Mouse (Mus musculus) liver, embryonic 12.5 days (tissue): ENCODE data around the gene Inka2. TPM values are rescaled to one million over a fixed set of nuclear protein-coding genes. Genes with fewer than 3 reads are reported as not detected.
"Not testable (repeated sequence)": the region's sequence is repeated elsewhere in the genome, so short reads cannot be mapped to it uniquely, and the experiment has no call there.

Experiments
- ATAC-seq: fragments of 200-750 bp; cut with Nextera tagmentation; 2 replicates; pipeline ENCODE4 v1.8.0; 2017; ENCODE audit warnings: moderate number of reproducible peaks, mild to moderate bottlenecking, moderate library complexity
- H3K27ac ChIP-seq: fragments of 300-500 bp; sonication (generic); 2 replicates; pipeline ENCODE4 v1.5.1; 2016; ENCODE audit warnings: mild to moderate bottlenecking
- H3K27me3 ChIP-seq: fragments of 300-500 bp; sonication (generic); replicated peaks from 2 replicates; pipeline ENCODE4 v1.6.1; 2016; ENCODE audit warnings: mild to moderate bottlenecking, moderate library complexity
- H3K36me3 ChIP-seq: fragments of 300-500 bp; sonication (generic); 2 replicates; pipeline ENCODE4 v1.6.1; 2016; ENCODE audit warnings: mild to moderate bottlenecking, moderate library complexity
- H3K4me1 ChIP-seq: fragments of 300-500 bp; sonication (generic); 2 replicates; pipeline ENCODE4 v1.6.1; 2016
- H3K4me2 ChIP-seq: fragments of 300-500 bp; sonication (generic); 2 replicates; pipeline ENCODE4 v1.6.1; 2016; ENCODE audit warnings: mild to moderate bottlenecking, moderate library complexity
- H3K4me3 ChIP-seq: fragments of 300-500 bp; sonication (generic); 2 replicates; pipeline ENCODE4 v1.5.1; 2016; ENCODE audit warnings: mild to moderate bottlenecking, moderate library complexity
- H3K9ac ChIP-seq: fragments of 300-500 bp; sonication (generic); 2 replicates; pipeline ENCODE4 v1.6.1; 2016; ENCODE audit warnings: mild to moderate bottlenecking, moderate library complexity
- H3K9me3 ChIP-seq: fragments of 300-500 bp; sonication (generic); replicated peaks from 2 replicates; pipeline ENCODE4 v1.6.1; 2016; ENCODE audit warnings: mild to moderate bottlenecking, moderate library complexity
- WGBS: fragments of 180-500 bp; shearing (Covaris S2); methylation state at CpG from one replicate; pipeline ENCODE4 v1.1.7; 2016; ENCODE audit not compliant: insufficient replicate concordance; 5-methylcytosine and 5-hydroxymethylcytosine counted together
- polyA plus RNA-seq: library from polyadenylated mRNA; unstranded; fragments of >200 nt; fragmentation: Nextera tagmentation; extraction: Ambion mirVana; gene quantifications from 2 replicates; pipeline ENCODE4 v1.2.1, GENCODE M21; 2016

The Inka2 gene
- polyA plus RNA-seq, 1 experiment from 2014 or later, result 0.37 TPM

- ATAC-seq, H3K36me3 ChIP-seq, H3K9me3 ChIP-seq: not testable (repeated sequence)
- Histone ChIP-seq H3K4me3 (peak overlapping the region; percentile 23; the same call in 1 of the 2 replicates), H3K27me3 (peaks cover 30% of the 10 kb centered on the region), H3K9ac (peak overlapping the region; percentile 62), H3K4me2 (peak overlapping the region; percentile 61), H3K4me1 (peaks cover 91% of the 10 kb centered on the region), H3K27ac (peak overlapping the region; percentile 88; the same call in 1 of the 2 replicates)
- 12% methylated on average over 1 of the region's 1 CpGs for WGBS
Observed at GRCm38 (mm10) chr3:105700786-105701185, 3.6 kb upstream of the Inka2 start.

DNA sequence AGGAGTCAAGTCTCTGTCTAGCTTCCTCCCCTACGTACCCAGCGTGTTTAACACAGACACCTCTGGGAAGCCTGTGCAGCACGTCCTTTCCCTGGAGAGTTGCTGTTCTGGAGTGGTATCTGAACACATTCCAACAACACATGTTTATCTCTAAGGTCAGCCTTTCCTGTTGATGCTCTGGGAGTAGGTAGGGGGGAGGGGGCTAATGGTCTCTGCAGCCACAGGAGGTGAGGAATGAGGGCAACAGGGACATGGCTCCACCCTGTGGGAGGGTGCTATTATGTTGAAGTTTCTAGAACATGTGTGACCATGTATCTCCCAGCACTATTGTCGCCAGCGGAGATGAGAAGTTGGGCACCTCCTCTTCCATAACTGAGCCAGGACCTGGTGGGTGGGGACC is 3.0 kb upstream of the Inka2 start:
- peak; percentile 30 for ATAC-seq
- Histone ChIP-seq H3K4me3 (peak overlapping the region; percentile 23), H3K27ac (peak overlapping the region; percentile 76), H3K36me3 (no peaks in the 10 kb centered on the region), H3K9me3 (no peaks in the 10 kb centered on the region), H3K4me2 (peak overlapping the region; percentile 61), H3K4me1 (peaks cover 87% of the 10 kb centered on the region), H3K27me3 (peaks cover 30% of the 10 kb centered on the region), H3K9ac (peak overlapping the region; percentile 62)
- 12% methylated on average over 5 of the region's 5 CpGs for WGBS

DNA sequence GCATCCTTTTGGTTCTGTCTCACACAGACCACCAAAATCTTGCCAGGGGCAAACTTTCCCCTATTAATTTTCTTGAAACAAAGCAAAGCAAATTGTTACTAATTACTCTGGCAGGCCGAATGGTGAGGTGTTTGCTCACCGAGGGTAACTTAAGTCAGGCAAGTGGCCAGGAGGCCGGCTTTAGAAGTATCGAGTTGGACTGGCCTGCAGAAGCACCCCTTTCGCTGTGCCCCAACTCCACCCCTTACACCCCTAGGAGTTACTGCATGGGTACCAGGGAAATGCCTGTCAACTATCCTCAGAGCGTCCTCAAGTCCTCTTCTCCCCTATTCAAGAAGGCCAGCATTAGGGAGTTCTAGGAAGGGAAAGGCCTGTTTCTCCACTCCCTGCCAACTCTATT is 828 bp upstream of the Inka2 start:
- H3K4me1 ChIP-seq, result peaks cover 72% of the 10 kb centered on the region

DNA sequence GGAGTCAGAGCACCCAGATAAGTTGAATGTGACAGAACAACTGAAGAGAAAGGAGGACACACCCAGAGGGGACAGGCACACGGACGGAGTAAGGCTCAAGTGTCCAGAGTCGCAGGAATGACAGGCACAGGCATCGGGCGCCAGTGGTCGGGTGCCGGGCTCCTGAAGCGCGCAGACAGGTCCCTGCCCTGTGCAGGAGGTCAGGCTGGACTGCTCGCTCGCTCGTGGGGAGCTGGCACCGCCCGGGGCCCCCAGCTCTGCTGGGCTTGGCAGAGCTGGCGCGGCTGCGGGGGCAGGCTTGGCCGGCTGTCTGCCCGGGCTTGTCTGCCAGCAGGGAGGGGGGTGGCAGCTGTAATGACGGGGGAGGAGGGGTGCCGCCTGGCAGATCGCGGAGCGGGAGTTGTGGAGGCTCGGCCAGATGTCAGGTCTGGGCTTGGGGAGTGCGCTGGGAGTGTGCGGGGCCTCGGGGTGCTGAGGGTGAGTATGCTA is 706 bp downstream of the Inka2 start:
- peak overlapping the region; percentile 65 for H3K4me3 ChIP-seq
- H3K9ac ChIP-seq, result peak overlapping the region; percentile 71
- peak overlapping the region; percentile 96 for H3K4me2 ChIP-seq
- no peaks in the 10 kb centered on the region for H3K36me3 ChIP-seq
- WGBS, result under 1% methylated on average over 28 of the region's 28 CpGs
- H3K27me3 ChIP-seq, result peaks cover 51% of the 10 kb centered on the region
- no peak overlapping the region for H3K27ac ChIP-seq
- peaks cover 57% of the 10 kb centered on the region for H3K4me1 ChIP-seq
- peak; percentile 38 for ATAC-seq
- H3K9me3 ChIP-seq, result no peaks in the 10 kb centered on the region

More for the DNA sequence above, 828 bp upstream of the Inka2 start:
- ATAC-seq, result no peak
- H3K4me2 ChIP-seq, result peak overlapping the region; percentile 96
- WGBS, result 60% methylated on average over 6 of the region's 6 CpGs
- H3K9me3 ChIP-seq, result no peaks in the 10 kb centered on the region
- H3K27ac ChIP-seq, result no peak overlapping the region
- no peaks in the 10 kb centered on the region for H3K36me3 ChIP-seq
- 0 out of 2 replicates have a peak overlapping the region, but pooled peaks have one; percentile 65 for H3K4me3 ChIP-seq
- peaks cover 39% of the 10 kb centered on the region for H3K27me3 ChIP-seq
- no peak overlapping the region for H3K9ac ChIP-seq

DNA sequence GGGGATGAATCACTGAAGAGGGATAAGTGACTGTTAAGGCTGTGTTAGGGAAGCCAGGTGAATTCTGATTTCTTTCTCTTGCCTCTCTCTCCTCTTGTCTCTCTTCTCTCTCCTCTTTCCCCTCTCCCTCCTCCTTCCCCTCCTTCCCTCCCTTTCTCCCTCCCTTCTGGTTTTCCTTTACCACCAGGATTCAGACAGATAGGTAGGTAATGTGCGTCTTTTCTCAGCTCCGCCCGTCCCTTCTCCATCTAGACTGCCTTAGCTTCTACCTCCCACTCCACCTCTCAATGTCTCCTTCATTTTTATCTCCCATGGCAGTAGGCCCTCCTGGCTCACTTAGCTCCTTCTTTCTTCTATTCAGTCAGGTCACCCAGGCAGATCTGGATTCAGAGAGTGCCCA is 1.2 kb downstream of the Inka2 start:
- peak overlapping the region; percentile 71 for H3K9ac ChIP-seq
- peak overlapping the region; percentile 65 for H3K4me3 ChIP-seq
- no peaks in the 10 kb centered on the region for H3K9me3 ChIP-seq
- WGBS, result 30% methylated on average over 3 of the region's 3 CpGs
- peaks cover 53% of the 10 kb centered on the region for H3K4me1 ChIP-seq
- peaks cover 56% of the 10 kb centered on the region for H3K27me3 ChIP-seq
- H3K36me3 ChIP-seq, result no peaks in the 10 kb centered on the region
- H3K4me2 ChIP-seq, result peak overlapping the region; percentile 96
- no peak overlapping the region for H3K27ac ChIP-seq
- no peak for ATAC-seq

- Histone ChIP-seq H3K4me1 (peaks cover 43% of the 10 kb centered on the region), H3K9ac (no peak overlapping the region), H3K9me3 (no peaks in the 10 kb centered on the region), H3K27ac (no peak overlapping the region), H3K4me2 (peak overlapping the region; percentile 96; the same call in 1 of the 2 replicates), H3K36me3 (no peaks in the 10 kb centered on the region), H3K4me3 (no peak overlapping the region), H3K27me3 (peaks cover 59% of the 10 kb centered on the region)
- WGBS, result 44% methylated on average over 4 of the region's 4 CpGs
- no peak for ATAC-seq
Observed at GRCm38 (mm10) chr3:105706366-105707020, 2.1 kb downstream of the Inka2 start.

GRCm38 (mm10) chr3:105707590-105707989 is 3.2 kb downstream of the Inka2 start:
- H3K4me1 ChIP-seq, result peaks cover 32% of the 10 kb centered on the region
- WGBS, result 57% methylated on average over 7 of the region's 7 CpGs
- no peak overlapping the region for H3K27ac ChIP-seq
- H3K36me3 ChIP-seq, result no peaks in the 10 kb centered on the region
- H3K9ac ChIP-seq, result no peak overlapping the region
- no peak overlapping the region for H3K4me3 ChIP-seq
- no peak for ATAC-seq
- no peak overlapping the region for H3K4me2 ChIP-seq
- H3K9me3 ChIP-seq, result no peaks in the 10 kb centered on the region
- peaks cover 59% of the 10 kb centered on the region for H3K27me3 ChIP-seq

DNA sequence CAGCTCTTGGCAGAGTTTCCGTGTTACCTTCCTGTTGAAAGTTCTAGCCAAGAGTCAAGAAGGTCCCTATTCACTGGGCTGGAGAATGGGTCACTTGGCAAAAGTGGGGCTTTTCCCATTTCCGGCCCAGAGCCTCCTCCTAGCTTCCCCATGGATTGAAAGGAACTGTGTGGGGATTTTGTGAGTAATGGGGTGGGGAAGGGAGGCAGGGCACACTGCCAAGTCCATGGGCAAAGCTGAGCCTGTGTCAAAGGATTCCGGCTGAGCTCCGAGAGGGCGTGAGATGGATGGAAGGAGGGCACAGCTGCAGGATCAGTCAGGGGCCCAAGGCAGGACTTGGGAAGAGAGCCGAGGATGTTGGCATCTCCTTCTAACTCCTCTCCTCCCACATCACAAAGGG is 5.8 kb downstream of the Inka2 start:
- Histone ChIP-seq H3K36me3 (no peaks in the 10 kb centered on the region), H3K9me3 (no peaks in the 10 kb centered on the region), H3K4me1 (peaks cover 7% of the 10 kb centered on the region), H3K27ac (no peak overlapping the region), H3K9ac (no peak overlapping the region), H3K27me3 (peaks cover 62% of the 10 kb centered on the region), H3K4me3 (no peak overlapping the region), H3K4me2 (no peak overlapping the region)
- 65% methylated on average over 6 of the region's 6 CpGs for WGBS
- ATAC-seq, result no peak

- no peak overlapping the region for H3K4me3 ChIP-seq
- ATAC-seq, result no peak
- WGBS, result 43% methylated on average over 7 of the region's 7 CpGs
Observed at GRCm38 (mm10) chr3:105711741-105712140, 7.3 kb downstream of the Inka2 start.

DNA sequence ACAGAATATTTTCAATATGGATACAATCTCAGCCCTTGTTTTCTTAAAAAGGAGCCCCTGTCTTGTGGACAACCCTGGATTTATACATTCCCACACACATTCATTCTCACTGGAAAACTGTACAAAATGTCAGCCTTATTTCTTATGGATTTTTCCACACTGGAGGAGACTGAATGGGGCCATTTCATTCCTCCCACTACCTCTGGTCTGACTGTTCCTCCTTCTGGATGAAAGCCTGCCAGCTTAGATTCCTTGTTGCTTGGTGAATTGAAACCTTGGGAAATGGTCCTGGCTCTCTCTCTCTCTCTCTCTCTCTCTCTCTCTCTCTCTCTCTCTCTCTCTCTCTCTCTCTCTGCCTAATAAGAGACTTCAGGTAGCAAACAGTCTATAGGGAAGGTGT is 8.4 kb downstream of the Inka2 start:
- peaks cover 6% of the 10 kb centered on the region; the same call in 1 of the 2 replicates for H3K4me1 ChIP-seq
- no peak overlapping the region for H3K27ac ChIP-seq
- H3K9me3 ChIP-seq, result no peaks in the 10 kb centered on the region
- no peak overlapping the region for H3K4me2 ChIP-seq
- peaks cover 36% of the 10 kb centered on the region for H3K27me3 ChIP-seq
- no peak for ATAC-seq
- no peaks in the 10 kb centered on the region for H3K36me3 ChIP-seq
- no peak overlapping the region for H3K4me3 ChIP-seq
- no peak overlapping the region for H3K9ac ChIP-seq

More at GRCm38 (mm10) chr3:105711741-105712140, 7.3 kb downstream of the Inka2 start:
- Histone ChIP-seq H3K9ac (no peak overlapping the region), H3K4me1 (peaks cover 6% of the 10 kb centered on the region; the same call in 1 of the 2 replicates), H3K36me3 (no peaks in the 10 kb centered on the region), H3K27ac (no peak overlapping the region), H3K27me3 (peaks cover 47% of the 10 kb centered on the region), H3K4me2 (no peak overlapping the region), H3K9me3 (no peaks in the 10 kb centered on the region)

DNA sequence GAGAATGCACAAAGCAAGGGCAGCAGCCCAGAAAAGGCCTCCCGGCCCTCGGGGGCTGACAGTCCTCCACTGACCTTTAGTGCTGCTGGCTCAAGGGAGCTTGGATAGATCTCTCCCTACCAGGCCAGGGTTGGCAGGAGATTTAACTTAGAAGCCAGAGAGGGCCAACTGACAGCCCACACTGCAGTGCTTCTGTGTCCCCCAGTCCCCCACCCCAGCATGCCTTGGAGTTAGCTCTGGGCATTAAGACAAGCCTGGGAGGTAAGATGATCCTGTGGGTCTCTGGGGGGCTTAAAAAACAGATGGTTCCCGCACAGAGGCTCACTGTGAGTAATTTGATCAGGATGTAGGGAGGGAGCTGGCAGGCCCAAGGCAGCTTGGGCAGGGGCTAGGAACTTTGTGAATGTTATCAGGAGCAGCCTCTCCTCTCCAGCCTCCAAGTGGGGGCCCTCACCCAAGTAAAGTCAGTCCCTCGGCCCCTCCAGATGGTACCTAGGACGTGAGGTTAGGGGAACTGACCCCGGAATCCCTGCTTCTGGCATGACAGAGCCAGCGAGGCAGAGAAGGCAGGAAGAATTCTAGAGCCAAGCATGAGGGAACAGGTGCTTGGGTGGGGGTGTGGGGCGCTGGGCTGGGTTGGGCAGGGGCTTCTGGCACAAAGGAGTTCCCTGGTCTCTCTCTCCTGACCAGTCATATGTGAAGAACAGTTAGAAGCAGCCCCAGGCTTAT is 9.9 kb downstream of the Inka2 start:
- H3K27ac ChIP-seq, result no peak overlapping the region
- WGBS, result 46% methylated on average over 8 of the region's 8 CpGs
- no peaks in the 10 kb centered on the region for H3K36me3 ChIP-seq
- H3K9ac ChIP-seq, result no peak overlapping the region
- no peak for ATAC-seq
- H3K27me3 ChIP-seq, result peaks cover 23% of the 10 kb centered on the region
- peaks cover 12% of the 10 kb centered on the region for H3K4me1 ChIP-seq
- H3K9me3 ChIP-seq, result no peaks in the 10 kb centered on the region
- no peak overlapping the region for H3K4me3 ChIP-seq
- H3K4me2 ChIP-seq, result no peak overlapping the region

GRCm38 (mm10) chr3:105714820-105715167 is 10.4 kb downstream of the Inka2 start:
- no peak overlapping the region for H3K4me3 ChIP-seq
- no peaks in the 10 kb centered on the region for H3K36me3 ChIP-seq
- H3K9me3 ChIP-seq, result no peaks in the 10 kb centered on the region
- no peak overlapping the region for H3K9ac ChIP-seq
- no peak for ATAC-seq
- peaks cover 12% of the 10 kb centered on the region for H3K4me1 ChIP-seq
- H3K27me3 ChIP-seq, result peaks cover 20% of the 10 kb centered on the region; the same call in 1 of the 2 replicates
- H3K4me2 ChIP-seq, result no peak overlapping the region
- H3K27ac ChIP-seq, result no peak overlapping the region
